In the genomic region with DNA sequence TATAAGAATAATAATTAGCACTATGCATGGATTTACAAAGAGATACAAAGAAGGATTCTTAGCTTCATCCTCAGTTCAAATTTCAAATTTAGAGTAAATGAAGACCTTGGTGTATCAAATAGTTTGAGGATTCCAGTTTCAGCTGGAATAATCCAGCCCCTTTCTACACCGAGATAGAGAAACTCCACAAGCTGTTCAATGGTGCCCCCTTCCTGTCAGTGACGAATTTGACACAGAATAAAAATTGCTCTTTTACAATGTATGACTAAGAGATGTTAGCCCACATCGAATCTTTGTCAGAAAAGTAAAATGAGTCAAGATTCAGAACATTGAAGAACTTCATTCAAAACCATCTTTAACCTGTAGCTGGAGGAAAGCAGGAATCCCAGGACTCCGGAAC, we compare ENCODE assay signal across 8 mouse cellular contexts.
DNase-seq lines count a peak whose midpoint lies in the region; ATAC-seq lines count a peak whose summit lies in the region.

No protein-coding gene starts in this region.

- H3K27ac ChIP-seq in heart, embryonic 12.5 days (ENCODE audit: poor library complexity, severe bottlenecking), result no peak overlapping the region
- H3K27ac ChIP-seq in kidney, embryonic 15.5 days, result no peak overlapping the region

- H3K36me3 ChIP-seq in heart, embryonic 12.5 days, result no peaks in the 10 kb centered on the region
- no peaks in the 10 kb centered on the region for H3K36me3 ChIP-seq in kidney, embryonic 15.5 days

- no peaks in the 10 kb centered on the region for H3K9me3 ChIP-seq in heart, embryonic 12.5 days (replicated peaks)
- no peaks in the 10 kb centered on the region for H3K9me3 ChIP-seq in kidney, embryonic 15.5 days (replicated peaks)

- H3K9ac ChIP-seq in heart, embryonic 12.5 days, result no peak overlapping the region
- H3K9ac ChIP-seq in kidney, embryonic 15.5 days, result no peak overlapping the region

- H3K4me1 ChIP-seq in heart, embryonic 12.5 days (replicated peaks), result no peaks in the 10 kb centered on the region
- 0 out of 2 replicates have a peak, but pooled peaks cover 2% of the 10 kb centered on the region for H3K4me1 ChIP-seq in kidney, embryonic 15.5 days

- no peaks in the 10 kb centered on the region for H3K27me3 ChIP-seq in heart, embryonic 12.5 days (replicated peaks)
- H3K27me3 ChIP-seq in kidney, embryonic 15.5 days, result no peaks in the 10 kb centered on the region

- H3K4me2 ChIP-seq in heart, embryonic 12.5 days, result no peak overlapping the region
- no peak overlapping the region for H3K4me2 ChIP-seq in kidney, embryonic 15.5 days

- H3K4me3 ChIP-seq in heart, embryonic 12.5 days, result no peak overlapping the region
- no peak overlapping the region for H3K4me3 ChIP-seq in kidney, embryonic 15.5 days (replicated peaks)

- 31% methylated on average over 4 of the region's 4 CpGs for WGBS in heart, embryonic 12.5 days
- WGBS in kidney, embryonic 15.5 days, result 33% methylated on average over 4 of the region's 4 CpGs

- peak; percentile 30 to 57 for DNase-seq in heart, adult 18-20 months
- DNase-seq in 3134 (ENCODE audit: extremely low read depth, insufficient read length, low spot score) (peak; percentile 15), ZHBTc4 (ENCODE audit: low read depth, low spot score) (peak; percentile 4)
- peak; percentile 19 for DNase-seq in lung, postnatal 25 days (ENCODE audit: low spot score)
- no peak for DNase-seq in thymus, postnatal 25 days
- no peak for DNase-seq in gastrocnemius, adult 8-10 months (ENCODE audit: low spot score in 2 of 2)

- ATAC-seq in heart, embryonic 12.5 days (ENCODE audit: insufficient number of reproducible peaks, low FRiP score), result no peak
- 0 out of 2 replicates have a peak, but pooled peaks have one; percentile 54 for ATAC-seq in kidney, embryonic 15.5 days (replicated peaks; ENCODE audit: low FRiP score)

Comparison
In these comparisons a context has a peak if more than half of its experiments do, and no peak if none do; other contexts are left out.
1. DNase-seq: peak in heart, adult 18-20 months (2 of 2), 3134 (single experiment), ZHBTc4 (single experiment) and lung, postnatal 25 days (single experiment); none in thymus, postnatal 25 days (single experiment) and gastrocnemius, adult 8-10 months (0 of 2).